Mouse (Mus musculus): ENCODE measurements around the gene Kdm5b.

DNA sequence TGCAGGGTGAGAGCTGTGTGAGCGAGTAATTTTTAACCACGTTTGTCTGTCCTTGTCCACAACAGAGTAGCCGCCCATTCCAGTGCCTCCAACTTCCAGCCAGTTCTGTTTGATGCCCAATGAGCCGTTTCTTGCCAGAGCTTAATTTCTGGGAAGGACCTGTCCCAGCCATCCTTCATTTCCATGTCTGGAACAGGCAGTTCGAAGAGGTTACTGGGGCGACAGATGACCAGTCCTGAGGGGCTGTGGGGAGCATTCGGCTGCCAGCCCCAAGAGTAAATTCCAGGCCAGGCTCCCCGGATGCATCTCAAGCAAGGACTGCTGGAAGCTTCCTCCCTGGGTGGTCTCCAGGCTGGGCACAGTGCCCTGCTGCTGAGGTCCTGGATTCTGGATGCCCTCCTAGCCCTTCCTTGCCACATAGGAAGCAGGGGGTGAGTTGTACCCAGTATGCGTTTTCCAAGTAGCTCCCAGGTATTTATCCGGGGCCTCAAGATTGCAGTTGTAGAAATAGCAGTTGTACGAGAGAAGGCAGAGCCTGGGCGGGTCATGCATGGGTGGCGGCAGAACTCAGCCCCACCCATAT is 91.4 kb downstream of the Kdm5b start:
- TF ChIP-seq POLR2A (IDR thresholded peaks at IDR 0.05; ENCODE audit: low read depth, low read length) (no peak), CTCF (IDR thresholded peaks at IDR 0.05; ENCODE audit: extremely low read depth, insufficient read length, insufficient replicate concordance, low read depth, low read length) (no peak)
